Mouse (Mus musculus): ENCODE results near the gene Rfk.

Gene Rfk

DNA sequence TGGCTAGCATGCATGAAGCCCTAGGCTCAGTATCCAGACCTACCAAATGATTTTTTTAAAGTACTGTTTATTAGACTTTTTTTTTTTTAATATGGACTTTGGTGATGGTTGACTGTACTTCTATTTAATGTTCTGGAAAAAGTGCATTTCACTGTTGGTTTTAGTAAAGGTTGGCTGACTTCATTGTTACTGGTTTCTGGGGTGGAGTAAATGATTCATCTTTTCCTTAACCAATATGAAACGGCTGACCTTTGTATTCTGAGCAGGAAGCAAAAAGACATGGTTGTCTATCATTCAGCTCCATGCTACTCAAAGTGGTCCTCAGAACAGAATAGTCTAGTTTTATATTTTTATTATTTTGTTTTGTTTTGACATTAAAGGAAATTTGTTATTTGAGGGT is 8.4 kb upstream of the Rfk start:
- DNase-seq: no peak

DNA sequence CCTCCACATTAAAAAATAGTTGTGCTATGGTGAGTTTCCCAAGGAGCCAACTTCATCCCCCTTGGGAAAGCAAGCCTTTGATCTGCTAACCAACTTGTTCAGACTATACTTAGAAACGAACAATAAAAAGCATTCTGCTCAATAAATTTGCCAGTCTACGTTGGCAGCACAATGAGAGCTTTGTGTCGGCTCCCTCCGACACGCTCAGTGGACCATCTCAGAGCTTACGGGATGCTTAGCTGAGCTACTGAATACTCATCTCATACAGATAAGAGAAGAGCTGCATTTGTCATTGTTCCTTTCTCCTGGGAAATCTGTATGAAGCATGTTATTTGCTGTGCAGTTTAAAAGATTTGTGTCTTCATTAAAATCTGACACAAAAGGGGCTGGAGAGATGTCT is 7.4 kb upstream of the Rfk start:
- no peak for DNase-seq

DNA sequence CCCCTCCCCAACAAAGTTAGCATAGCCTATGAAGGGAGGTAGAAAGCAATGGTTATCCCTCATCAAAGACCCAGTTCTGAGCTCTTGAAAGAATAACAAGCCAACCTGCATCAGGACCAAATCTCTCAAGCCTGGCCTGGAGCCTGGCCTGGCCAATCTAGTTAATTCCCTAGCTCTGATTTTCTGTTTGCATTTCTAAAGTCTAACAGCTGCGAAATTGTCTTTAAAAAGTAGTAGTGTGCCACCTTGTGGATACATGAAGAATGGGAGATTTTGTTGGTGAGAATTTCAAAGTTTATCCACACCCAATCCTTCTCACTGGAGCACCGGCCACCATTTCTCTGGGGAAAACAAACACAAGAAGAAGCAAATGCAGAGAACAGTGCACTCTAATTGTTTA is 5.4 kb upstream of the Rfk start:
- DNase-seq: no peak

DNA sequence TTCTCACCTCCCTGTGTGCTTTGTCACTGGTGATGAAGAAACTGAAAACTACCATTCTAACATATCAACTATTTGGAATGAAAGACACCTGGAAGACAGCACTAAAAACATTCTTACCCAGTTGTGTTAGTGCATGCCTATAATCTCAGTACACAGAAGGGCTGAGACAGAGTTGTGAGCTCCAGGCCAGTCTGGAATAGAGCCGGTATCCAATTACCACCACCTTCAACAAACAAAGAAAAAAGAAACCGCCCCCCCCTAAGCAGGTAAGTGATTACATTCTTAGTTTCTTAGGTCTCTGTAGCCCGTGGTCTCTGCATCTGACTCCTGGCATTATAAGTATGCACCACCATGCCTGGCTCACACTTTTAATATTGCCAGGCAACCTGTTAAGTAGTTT is 977 bp upstream of the Rfk start:
- no peak for DNase-seq

DNA sequence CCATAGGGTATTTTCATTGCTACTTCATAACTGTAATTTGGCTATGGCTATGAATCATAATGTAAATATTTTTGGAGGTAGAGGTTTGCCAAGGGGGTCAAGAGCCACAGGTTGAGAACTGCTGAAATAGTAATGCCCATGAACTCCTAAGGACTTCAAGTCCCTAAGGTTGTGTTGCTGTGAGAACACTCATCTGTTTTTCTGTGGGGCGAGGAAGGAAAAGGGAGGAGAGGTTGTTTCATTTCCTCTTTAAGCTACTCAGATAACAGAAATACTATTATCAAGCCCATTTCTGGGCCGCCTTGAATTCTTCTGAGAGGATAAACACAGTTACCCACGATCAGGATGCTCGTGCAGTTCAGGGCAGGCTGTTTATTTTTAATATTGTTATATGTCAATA is 3.0 kb downstream of the Rfk start:
- DNase-seq: no peak

DNA sequence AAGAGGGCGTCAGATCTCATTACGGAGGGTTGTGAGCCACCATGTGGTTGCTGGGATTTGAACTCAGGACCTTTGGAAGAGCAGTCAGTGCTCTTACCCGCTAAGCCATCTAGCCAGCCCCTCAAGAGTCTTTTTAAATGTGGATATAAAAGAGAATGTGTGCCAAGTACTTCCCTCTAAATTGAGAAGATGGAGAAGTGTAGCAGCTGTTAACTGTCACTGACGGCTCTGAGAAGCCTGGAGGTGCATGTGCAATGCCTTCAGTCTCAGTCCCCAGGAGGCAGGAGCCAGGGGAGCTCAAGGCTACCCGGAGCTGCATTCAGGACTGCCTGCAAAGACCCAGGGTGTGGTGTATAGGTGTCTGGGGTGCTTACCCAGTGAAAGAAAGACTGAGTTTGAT is 4.1 kb downstream of the Rfk start:
- no peak for DNase-seq

DNA sequence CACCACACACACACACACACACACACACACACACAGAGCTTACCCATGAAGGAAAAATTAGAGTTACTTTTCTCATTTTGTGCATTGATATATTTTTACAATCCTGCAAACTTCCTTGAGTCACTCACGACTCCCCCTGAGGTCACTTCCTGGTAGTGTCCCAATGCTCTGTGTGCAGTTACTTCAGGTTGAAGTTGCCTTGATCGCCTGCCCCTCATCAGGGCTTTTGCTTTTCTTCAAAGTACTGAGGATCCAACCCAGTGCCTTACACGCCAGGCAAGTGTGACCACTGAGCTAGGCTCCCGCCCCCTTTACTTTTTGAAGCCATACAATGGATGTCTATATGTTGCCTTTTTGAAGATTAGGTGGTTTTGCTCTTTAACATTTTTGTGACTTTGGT is 6.1 kb downstream of the Rfk start:
- no peak for DNase-seq

DNA sequence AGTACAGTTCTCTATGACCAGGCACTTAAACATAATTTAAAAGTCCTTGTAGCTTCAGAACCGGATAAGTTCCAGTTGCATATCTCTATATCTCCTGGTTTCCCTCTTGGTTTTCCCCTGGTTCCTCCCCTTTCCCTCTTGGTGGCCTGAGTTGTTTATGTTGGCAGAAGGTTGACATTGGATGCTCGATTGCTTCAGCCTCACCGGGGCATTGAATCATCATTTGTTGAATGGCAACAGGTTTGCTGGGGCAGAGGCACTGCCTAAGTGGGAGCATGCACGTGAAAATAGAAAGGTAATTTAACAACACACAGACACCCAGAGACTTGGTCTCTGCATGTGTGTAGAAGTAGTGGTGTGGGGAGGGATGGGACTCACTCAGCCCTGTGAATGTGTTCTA is 6.7 kb downstream of the Rfk start:
- no peak for DNase-seq

DNA sequence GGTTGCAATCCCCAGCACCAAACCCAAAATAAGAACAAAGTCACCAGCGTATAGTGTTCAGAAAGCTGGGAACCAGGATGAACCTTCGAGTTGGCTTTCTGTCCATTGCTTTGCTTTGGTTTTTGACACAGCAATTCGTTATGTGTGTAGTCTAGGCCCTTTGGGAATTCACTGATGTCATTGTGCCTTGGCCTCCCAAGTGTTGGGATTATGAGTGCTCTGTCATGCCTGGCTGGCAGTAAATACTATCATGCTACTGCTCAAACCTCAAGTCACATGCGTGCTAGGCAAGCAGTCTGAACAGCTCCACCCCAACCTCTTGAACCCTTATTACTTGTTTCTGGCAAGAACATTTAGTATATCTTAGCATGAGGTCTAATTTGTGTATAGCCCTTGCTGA is 9.3 kb downstream of the Rfk start:
- DNase-seq: no peak

DNA sequence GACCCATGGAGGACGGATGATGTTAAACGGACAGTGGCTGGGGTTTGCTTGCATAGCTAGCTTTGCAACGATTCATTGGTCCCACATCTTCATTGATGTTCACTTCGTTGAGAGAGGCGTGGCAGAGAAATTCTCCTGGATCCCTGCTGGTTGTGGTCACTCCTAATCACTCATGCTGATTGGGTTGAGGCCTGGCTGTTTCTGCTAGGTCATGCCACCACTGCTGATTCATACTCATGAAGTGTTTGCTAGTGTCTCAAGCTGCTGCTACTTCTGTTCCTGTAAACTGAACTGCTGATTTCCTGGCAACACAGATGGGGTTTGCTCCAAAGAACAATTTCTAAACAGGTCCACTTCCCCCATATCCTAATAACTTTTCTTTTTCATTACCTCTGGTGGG is 13.0 kb downstream of the Rfk start:
- DNase-seq: no peak

DNA sequence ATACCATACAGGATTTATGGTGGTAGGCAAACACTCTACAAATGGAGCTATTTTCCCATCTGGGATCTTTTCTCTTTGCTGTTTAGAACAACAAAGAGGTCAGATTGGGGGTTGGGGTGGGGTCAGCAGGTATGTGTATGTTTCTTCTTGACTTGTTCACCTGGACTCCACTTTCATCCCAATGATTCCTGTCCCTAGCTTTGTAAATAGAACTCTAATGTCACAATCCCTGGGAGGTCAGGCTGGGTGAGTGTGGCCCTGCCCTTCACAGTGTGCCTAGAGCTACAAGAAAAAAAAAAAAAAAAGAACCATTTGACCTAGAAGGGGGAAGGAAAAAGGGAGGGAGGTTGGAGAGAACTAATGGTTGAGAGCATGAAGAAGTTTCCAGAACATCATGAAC is 14.7 kb downstream of the Rfk start:
- DNase-seq: no peak

DNA sequence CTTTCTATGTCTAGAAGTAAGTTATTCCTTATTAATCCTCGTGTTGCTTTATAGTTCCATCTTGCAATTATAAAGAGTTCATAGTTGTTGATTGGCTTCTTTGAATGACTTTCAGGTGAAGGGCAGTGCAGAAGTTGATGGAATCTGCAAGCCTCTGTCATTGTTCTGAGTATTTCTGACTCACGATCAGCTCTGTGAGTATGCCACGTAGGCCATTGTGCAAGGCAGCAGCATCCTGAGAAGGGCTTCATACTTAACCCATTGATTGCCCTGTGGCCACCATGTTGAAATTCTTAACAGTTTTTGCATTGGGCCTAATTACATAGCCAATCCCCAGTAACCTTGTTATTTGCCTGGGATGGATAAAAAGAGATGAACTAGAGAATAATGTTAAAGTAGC is 15.5 kb downstream of the Rfk start:
- DNase-seq: no peak

DNA sequence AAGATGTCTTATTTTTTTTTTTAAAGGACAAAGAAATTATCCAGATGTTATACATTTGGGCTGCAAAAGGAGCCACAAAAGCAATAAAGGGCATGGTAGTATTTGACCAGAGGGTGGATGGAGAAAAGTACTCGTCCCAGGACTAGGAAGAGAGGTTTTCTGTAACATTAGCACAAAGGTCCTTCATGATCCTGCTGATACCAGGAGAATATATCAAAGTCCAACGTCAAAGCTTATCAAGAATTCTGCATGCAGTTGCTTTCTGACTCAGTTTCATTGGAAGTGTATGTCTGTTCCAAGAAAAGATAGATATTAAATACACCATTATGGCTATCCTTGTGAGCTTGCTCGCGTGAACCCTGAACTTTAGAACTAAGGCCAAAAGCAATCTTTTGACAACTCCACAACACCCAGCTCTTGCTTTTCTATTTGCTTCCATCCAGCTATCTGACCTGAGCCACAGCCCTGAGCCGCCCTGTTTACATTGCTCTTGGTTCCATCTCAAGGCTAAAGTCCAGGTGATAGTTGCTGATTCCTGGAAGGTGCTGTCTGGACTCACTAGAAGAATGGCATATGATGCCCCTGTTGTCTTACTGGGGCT is 16.7 kb downstream of the Rfk start:
- no peak for DNase-seq

DNA sequence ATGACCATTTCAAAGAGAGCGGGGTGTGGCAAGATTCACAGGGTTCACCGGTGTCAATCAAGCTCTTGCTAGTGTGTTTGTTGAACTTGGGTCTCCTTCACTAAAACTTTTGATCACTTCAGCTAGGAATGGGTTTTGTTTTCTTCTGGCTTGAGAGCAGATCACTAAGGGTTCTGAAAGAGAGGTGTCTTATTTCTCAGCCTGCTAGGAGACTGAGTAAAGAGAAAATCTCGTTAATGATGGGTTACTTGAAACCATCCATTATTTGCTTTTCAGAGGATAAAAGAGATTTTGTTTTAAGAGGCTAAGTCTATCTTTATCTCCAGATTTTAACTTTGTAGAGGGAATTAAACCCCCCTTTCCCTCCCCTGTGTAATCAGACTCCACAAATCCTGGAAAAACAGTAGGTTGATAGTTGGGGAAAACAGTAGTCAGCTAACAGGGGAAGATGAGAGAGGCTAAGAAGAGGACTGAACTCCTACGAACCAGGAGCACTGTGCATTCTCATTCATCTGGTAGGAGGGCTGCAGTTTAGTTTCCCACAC is 19.1 kb downstream of the Rfk start:
- no peak for DNase-seq

DNA sequence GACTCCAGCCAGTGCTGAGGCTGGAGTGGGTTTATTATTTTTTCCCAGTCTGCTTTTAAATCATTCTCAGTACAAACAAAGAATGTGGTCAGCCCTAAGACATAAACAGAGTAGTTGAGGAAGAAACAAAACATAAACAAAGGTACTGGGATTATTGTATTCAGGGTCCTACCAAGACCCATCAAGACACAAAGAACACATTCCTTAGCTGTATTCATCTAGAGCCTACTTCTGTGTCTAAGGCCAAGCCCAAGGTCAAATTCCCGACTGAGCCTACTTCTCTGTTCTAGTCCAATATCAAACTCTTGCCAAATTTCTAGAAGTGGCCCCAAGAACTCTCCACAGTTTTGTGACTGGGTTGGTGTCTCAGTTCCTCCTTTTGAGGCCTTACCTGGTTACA is 24.0 kb downstream of the Rfk start:
- no peak for DNase-seq

DNA sequence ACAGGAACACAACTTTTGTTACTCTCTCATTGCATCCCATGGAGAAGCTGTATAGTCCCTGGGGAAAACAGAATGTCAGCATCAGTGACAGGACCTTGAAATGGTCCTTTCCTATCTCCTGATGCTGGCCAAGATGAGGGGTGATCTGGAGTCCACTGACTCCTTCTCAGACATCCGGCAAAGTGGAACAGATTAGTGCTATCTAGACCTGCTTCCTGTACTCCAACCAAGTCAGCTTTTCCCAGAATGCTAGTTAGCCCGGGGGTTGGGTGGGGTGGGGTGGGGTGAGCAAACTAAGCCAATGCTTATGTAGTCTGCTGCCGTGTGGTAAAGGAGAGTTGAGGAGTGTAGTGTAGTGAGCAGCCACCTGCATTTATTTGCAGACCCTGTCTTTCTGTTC is 29.5 kb downstream of the Rfk start:
- DNase-seq: no peak

DNA sequence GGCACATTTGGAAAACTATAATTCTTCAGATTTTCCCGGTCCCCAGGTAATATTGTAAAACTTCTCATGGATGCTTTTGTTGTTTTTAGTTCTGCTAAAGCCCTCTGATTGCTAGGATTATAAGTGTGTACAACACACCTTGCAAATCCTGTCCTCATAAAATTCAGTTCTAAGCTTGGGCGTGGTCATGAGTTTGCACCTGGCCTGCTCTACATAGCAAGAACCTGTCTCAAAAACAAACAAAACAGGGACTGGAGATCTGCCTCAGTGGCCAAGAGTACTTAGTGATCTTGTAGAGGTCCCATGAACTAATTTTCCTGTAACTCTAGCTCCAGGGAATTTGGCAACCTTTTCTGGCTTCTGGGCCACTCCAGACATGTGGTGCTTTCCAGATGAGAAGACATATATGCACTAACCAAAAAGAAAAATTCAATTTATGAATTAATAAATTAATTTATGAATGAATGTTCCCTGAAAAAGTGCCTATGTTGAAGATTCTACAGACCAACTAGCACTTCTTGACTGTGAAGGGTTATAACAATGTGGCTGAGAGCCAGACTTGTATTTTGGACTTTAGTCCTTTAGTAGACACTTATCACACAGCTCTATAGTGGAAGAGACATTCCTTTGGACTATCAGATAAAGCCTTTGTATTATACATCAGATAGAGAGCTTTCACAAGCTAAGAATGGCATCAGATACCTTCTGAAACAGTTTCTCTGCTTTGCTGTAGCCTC is 34.1 kb downstream of the Rfk start:
- DNase-seq: no peak

DNA sequence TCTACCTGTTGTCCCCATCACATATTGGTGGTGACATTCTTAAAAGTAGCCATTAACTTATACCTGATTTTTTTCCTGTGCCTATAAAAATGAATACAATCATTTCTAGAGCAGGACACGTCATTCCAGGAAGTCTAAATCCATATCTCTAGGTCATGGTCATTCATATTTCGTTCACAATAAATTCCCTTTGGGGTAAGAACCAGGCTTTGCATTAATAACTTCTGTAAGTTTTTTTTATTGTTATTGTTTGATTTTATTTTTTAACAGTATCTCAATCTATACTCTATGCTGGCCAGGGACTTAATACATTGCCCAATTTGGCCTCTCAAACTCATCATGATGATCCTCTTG is 34.7 kb downstream of the Rfk start:
- no peak for DNase-seq

DNA sequence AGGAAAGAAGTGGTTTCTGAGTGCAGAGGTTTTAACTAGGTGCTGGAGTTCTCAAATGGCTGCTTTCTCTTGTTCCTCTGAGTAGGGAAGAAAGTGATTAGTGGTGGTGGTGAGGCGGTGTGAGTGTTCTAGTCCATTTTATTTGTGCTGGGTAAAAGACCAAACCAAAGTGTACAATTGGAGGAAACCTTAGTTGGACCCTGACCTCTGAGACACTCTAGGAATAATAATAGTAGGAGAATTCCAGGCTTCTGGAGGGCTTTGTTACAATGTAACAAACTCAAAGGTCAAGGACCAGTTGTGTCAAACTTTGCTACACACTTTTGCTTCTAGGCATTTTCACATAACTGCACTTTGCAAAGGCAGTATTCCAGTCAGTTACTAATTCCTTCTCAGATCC is 42.8 kb downstream of the Rfk start:
- no peak for DNase-seq

DNA sequence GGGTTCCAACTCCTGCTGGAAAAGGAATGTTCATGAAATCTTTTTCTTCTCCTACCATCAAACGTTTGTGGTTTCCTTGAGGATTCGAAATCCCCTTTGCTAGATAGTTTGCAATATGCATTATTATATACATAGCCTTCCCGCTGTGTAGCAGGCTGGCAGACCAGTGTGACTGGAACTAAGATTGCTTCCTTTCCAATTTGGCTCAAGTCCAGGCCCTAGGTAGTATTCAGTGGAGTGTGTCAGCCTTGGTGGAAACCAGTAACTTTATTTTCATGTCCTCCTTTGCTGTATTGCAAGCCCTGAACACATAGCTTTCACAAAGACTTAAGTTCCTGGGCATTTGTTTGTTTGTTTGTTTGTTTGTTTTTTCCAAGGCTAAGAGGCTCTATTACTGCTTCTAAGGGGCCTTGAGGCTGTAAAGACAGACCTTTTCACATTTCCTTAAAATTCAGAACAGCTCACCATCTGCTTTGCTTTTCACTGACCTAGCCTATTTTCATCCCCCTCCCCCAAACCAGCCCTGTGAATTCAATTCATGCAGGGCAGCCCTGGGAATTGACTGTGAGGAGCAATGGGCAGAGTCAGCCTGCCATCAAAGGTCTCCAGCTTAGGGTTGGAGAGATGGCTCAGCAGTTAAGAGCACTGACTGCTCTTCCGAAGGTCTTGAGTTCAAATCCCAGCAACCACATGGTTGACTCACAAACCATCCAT is 45.8 kb downstream of the Rfk start:
- no peak for DNase-seq

DNA sequence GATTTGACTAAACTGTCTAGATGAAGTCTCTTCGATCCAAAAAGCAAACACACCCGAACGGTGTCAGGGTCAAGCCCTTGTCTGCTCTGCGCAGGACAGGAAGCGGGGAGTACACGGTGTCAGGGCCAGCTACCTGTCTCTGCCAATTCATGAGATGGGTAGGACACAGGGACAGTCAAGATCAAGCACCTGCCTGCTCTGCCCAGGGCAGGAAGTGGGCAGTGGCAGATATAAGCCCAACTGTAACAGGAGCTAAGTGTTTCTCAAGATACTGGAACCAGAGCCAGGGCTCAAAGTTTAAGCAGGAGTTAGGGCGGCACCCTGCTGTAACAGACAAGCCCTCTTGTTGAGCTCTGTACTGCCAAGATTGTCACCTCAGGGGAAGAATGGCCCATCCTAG is 49.7 kb downstream of the Rfk start:
- DNase-seq: no peak

Measured in thymus, postnatal 25 days (tissue).